Mouse (Mus musculus) G1E (cell line): Measurements from ENCODE around the gene 4921530L21Rik.

Source experiments
- CTCF ChIP-seq: IDR thresholded peaks from 2 replicates; pipeline ENCODE4 v1.5.1; 2012; ENCODE audit warnings: low read depth, low read length, inconsistent platforms, mixed read lengths
- GATA1 ChIP-seq: IDR thresholded peaks from 2 replicates; pipeline ENCODE4 v1.6.1; 2012; ENCODE audit warnings: borderline replicate concordance, low read length, inconsistent platforms, mixed read lengths
- POLR2AphosphoS5 ChIP-seq: IDR thresholded peaks from 2 replicates; pipeline ENCODE4 v1.6.1; 2012; ENCODE audit warnings: low read depth, low read length, inconsistent platforms; ENCODE audit not compliant: insufficient replicate concordance
- TAL1 ChIP-seq: conservative IDR thresholded peaks from 2 replicates; pipeline ENCODE4 v1.6.1; 2012; ENCODE audit warnings: low read depth, low read length, inconsistent platforms, mixed read lengths

DNA sequence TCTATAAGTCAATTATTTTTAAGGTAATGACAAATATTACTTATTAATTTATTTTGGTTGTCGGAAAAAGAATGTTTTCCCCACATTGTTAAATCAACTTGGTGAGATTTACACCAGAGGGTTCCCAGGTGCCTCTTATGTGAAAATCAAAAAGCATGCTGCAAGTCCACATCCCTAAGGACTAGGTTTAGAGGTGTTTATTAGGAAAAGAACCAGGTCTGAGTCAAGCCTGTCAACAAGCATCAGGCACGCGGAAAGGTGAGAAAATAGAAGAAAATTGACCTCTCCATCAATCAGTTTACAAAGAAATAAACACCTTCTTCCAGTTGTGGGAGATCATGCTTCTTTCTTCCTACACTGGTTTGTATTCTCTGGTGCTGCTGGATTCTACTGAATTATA lies 18.1 kb upstream of the 4921530L21Rik start:
- TF ChIP-seq CTCF (no peak), GATA1 (no peak), POLR2AphosphoS5 (no peak), TAL1 (no peak)
